Mouse (Mus musculus) adrenal gland, adult 8-10 months (tissue): ENCODE measurements around the gene C5ar1. TPM values are rescaled to one million over a fixed set of nuclear protein-coding genes. Genes with fewer than 3 reads are reported as not detected.
"Not testable (repeated sequence)": the region's sequence is repeated elsewhere in the genome, so short reads cannot be mapped to it uniquely, and the experiment has no call there.

Experiments used
- DNase-seq: peaks from one replicate; pipeline ENCODE4 v3.0.0; 2022
- total RNA-seq, 4 experiments: library from RNA; stranded (reverse); gene quantifications; 2 replicates each; pipeline ENCODE4 v1.2.4; 2022

The C5ar1 gene
- 1 to 10 TPM; 5.4 to 9.8 (median 8.4) TPM for total RNA-seq

DNA sequence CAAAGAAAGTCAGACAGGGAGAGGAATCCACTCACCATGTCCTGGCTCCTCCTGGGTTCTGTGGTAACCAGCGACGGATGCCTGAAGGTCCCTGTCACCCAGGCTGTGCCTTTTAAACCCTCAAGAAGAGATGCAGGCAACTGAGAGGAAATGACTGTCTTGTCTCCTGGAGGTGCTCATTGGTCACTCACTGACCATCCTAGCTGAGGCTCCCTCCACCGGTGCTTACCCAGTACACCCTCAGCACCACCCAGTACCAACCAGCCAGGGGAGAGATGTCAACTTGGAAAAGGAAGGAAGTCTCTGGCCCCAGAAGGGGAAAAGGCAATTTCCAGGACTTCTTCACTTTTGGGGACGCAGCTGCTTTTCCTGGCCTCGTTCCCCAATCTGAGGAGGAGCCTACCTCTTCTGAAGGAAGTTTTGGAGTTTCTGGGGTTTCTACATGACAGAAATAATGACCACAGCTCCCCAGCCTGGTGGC is at the start of gene C5ar1:
Gene C5ar1 (minus strand): TSS at position 431 of the 481 bp plus-strand sequence.
- DNase-seq: no peak

DNA sequence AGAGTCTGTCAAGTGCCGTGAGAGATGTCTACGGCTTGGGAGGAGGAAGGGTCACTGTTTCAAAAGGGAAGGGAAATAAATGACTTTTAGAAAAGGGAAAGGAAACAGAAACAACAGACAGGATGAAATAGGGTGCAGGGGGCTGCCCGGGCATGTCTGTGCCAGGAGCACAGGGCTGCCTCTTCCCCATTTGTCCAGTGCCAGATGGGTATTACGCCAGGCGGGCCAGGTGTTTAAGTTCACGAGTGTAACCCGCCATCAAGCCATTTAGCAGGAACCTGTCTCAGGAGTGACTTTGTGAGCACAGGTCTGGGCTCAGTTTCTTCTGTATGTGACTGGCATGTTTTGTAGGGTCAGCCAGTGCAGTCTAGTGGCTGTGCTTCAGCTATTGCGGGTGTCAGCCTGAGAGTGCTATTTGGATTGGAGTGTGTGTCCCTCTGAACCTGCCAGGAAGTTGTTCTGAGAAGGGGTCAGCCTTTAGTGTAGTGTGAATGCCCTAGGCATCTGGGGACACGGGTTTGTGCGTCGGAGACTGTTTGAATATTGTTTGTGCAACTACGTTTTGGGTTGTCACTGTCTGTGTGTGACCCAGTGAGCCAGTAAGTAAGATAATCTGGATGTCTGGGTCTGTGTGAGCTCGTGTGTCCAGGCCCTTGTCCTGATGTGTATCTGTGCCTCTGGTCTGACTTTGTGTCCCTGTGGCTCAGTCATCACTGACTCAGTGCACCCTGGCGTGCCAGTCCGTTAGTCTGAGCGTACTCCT is 49.4 kb upstream of the C5ar1 start:
- no peak for DNase-seq

DNA sequence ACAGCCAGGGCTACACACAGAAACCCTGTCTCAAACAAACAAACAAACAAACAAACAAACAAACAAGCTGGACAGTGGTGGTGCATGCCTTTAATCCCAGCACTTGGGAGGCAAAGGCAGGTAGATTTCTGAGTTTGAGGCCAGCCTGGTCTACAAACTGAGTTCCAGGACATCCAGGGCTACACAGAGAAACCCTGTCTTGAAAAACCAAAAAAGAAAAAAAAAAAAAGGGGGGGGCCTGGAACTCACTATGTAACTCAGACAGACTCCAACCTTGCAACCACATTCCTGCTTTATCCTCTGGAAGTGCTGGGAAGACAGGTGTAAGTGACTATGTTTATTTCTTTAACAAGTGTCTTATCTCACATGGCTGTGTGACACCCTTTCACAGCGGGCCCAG is 48.8 kb upstream of the C5ar1 start, which contains the start of gene Bbc3:
Gene Bbc3 (plus strand): TSS at position 301 of the 400 bp plus-strand sequence.
- DNase-seq: not testable (repeated sequence)

DNA sequence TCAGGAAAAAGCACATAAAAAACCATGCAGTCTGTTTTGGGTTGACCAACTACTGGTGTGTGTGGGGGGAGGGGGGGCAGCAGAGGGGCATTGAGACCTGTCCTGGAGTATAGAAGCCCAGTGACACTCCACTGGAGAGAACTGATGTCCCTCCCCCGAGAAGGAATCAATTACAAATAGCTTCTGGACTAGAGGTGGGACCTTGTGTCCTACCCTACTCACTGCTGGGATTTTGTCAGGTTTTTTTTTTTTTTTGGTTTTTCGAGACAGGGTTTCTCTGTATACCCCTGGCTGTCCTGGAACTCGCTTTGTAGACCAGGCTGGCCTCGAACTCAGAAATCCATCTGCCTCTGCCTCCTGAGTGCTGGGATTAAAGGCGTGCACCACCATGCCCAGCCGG is 47.8 kb upstream of the C5ar1 start:
- not testable (repeated sequence) for DNase-seq

DNA sequence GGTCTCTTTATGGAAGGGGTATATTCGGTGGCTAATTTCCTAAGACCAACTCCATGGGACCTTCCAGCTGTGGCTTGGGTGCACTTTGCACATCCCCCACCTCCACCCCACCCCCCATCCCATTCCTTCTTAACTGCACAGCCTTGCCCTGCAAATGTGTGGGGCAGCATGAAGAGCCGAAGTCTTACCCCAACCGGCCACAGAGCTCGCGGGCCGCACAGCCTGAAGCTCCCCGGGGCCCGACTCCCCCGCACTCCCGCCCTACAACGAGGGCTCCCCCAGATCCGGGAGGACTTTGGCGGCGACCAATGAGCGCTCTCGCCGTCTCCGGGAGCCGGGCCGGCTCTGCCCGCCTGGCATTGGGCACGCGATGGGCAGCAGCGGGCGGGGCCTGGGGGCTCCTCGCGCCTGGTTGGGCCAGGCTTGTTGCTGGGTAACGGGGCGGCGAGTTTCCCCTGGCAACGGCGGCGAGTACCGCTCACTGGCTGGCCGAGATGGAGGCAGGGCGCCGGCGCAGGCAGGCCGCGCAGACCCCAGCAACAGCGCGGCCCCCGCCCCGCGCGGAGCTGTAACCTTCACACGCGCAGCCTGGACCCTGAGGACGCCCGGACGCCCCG is 40.2 kb upstream of the C5ar1 start:
- DNase-seq: peak; percentile 90

DNA sequence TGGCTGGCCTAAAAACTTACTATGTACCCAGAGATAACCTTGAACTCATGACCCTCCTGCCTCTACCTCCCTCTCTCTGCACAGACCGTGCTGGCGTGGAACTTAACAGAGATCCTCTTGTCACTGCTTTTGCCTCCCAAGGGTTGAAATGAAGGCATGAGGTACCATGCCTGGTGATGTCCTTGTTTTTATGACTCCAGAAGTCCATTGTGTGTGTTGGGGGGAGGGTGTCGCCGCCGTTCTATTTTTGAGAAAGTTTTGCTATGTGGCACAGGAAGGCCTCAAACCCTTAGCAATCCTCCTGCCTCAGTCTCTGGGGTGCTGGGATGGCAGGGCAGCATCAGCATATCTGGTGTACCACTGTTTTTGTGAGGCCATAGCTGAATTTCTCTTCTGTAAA is 39.6 kb upstream of the C5ar1 start:
- DNase-seq: no peak

DNA sequence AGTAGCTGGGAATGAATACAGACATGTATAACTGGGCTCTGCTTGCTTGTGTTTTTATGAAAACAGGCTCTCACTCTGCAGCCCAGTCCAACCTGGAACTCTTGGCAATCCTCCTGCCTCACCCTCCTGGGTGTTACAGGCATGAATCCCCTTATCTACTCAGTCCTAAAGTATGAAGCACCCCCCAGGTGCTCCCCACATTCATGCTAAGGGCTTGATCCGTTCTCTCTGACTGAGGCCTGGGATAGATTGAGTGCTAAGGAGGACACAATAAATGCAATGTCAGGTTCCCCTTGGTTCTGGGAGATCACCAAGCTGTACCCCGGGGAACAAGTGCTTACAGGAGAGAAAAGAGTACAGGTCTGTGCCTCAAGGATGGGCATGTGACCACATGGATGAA is 38.3 kb upstream of the C5ar1 start:
- no peak for DNase-seq

DNA sequence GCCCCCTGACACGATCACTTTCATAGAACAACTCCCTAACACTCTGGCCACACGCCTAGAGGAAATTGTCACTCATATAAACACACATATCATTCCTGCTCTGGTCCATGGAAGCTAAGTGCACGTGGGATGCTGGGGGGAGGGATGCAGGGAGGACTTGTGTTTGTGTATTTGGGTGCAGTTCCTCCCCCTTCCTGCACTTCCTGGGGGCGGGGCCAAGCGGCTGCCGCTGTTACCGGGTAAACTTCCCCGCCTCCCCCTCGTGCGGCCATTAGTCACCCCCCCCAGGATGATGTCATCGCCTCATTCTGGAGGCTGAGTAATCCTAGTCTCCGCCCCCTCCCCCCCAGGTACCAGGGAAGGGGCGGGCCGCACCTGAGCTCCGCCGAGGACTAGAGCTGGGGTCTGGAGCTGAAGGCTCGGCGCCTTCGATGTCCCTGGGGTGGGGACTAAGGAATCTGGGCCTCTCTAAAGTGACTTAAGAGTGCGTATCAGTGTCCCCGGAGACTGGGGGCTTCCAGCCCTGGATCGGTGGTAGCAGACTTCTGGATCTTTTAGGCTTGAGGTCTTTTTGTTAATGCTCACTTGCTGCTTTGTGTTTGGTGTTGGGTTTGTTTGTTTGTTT is 37.5 kb upstream of the C5ar1 start:
- peak; percentile 89 for DNase-seq

DNA sequence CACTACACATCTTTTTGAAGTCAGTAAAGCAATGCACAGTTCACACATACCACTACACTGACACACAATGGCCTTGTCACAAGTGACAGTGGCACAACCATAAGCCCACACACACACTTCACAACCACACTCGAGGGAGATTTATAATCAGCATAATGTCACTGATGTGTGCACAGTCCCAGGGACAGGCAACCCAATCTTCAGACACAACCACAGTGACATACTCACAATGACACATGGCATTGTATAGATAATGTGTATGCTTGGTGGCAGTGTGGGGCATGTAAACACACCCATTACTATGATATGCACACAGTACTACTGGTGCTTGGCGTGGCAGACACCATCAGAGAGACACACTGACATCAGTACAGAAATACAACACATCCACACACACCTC is 36.8 kb upstream of the C5ar1 start:
- DNase-seq: no peak

DNA sequence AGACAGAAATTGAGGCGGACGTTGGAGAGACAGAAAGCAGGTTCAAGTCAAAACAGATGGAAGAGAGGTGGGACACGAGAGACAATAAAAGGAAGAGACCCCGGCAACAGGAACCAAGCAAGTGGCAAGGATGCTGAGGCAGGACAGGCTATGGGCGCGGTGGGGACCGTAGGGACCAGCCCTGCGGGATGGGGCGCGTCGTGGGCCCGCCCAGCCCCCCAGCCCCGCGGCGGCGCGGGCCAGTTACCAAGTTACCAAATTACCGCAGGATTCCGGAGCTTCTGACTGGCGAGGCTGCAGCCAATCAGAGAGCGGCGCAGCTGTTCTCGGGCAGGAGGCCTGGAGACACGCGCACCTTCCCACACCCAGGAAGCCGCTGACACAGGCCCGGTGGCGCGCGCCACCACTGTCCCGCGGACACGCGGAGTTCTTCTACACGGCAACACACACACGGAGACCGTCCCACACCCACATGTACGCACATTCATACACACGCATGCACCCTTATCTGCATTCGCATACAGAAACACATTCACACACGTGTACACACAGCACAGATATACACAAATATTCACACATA is 36.1 kb upstream of the C5ar1 start:
- peak; percentile 82 for DNase-seq

DNA sequence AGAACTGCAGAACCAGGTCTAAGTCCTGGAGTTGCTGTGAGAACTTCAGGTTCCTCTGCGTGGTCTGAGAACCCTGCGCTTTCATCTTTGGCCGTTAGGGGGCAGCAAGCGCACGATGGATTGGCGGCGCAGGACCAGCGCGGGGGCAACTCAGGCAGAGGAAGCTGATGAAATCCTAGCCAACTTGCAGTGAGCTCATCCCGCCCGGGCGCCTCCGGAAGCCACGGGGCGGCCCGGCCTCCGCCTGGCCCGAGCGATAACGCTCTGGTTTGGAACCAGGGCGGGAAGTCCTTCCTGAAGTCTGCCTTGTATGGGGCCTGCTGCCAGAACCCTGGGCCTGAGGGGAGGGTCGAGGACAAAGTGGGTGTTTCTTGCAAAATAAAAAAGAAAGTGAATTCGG is 35.5 kb upstream of the C5ar1 start:
- DNase-seq: peak; percentile 92

DNA sequence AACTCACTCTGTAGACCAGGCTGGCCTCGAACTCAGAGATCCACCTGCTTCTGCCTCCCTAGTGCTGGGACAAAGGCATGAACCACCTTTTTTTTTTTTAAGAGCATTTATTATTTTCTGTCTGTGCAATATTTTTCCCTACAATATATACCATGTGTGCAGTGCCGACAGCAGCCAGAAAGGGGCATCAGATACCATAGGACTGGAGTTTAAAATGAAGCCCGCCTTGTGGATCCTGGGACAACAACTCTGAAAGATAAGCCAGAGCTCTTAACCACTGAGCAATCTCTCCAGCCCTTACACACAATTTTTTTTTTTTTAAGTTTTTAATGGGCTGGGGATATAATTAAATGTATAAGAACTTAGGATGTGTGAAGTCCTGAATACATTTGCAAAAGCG is 35.0 kb upstream of the C5ar1 start:
- no peak for DNase-seq

DNA sequence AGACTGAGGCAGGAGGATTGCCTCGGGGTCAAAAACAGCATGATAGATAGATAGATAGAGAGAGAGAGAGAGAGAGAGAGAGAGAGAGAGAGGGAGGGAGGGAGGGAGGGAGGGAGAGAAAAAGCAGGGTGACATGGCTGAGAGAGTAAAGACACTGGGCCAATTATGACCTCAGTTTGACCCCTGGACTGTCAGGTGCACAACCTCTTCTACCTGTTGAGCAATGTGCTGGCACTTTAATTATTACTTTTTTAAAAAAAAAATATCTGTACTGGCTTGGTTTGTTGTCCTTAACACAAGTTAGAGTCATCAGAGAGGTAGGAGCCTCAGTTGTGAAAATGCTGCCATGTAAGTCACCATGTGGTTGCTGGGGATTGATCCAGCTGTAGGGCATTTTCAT is 28.5 kb upstream of the C5ar1 start:
- DNase-seq: no peak

DNA sequence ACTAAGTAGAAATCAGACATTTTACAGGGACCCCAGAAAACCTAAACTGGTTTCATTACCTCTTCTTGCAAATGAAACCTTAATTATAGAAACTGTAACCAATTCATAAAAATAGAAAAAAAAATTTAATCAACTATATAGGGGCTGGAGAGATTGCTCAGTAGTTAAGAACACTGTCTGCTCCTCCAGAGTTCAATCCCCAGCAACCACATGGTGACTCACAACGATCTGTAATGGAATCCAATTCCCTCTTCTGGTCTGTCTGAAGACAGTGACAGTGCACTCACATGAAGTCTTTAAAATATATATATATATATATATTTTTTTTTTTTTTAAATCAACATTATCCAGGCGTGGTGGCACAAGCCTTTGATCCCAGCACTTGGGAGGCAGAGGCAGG is 27.7 kb upstream of the C5ar1 start:
- no peak for DNase-seq

DNA sequence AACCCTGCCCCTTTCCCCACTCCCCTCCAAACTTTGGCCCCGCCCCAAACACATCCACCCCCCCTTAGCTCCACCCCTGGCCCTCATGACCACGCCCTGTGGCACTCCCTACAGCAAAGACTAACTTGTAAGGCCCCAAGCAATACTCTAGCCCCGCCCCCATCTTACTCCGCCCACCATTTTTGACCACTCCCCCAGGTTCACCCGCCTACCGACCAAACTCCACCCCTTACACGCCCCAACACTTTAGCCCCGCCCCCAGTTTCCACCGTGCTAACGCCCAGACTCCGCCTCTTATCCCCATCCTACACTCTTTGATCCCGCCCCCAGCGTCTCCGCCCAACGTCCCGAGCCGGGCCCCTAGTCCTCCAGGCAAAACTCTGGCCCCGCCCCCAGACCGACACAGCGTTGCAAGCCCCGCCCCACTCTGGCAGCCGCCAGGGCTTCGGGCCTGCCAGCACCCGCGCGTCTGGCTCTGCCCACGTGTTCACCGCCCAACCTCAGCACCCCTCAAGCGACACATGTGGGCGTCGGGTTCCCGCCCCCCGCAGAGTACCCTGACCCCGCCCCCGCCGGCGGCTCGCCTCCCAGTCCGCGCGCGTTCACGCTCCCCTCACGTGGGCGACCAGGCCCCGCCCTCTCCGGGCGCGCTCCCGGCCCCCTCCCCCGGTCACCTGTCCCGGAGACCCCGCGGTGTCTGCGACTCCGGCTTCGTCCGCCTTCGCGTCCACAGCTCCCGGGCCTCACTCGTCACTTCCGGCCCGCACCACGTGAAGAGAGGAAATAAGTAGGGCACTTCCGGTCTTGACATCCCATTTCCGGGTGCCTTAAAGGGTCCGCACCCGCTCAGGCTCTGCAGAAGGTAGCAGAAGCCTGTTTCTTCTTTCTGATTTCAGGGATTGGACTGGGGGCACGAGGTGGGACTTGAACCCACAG is 27.0 kb upstream of the C5ar1 start, which contains the start of gene Ccdc9:
Gene Ccdc9 (minus strand): TSS at position 770 of the 936 bp plus-strand sequence.
- peak; percentile 100 for DNase-seq

DNA sequence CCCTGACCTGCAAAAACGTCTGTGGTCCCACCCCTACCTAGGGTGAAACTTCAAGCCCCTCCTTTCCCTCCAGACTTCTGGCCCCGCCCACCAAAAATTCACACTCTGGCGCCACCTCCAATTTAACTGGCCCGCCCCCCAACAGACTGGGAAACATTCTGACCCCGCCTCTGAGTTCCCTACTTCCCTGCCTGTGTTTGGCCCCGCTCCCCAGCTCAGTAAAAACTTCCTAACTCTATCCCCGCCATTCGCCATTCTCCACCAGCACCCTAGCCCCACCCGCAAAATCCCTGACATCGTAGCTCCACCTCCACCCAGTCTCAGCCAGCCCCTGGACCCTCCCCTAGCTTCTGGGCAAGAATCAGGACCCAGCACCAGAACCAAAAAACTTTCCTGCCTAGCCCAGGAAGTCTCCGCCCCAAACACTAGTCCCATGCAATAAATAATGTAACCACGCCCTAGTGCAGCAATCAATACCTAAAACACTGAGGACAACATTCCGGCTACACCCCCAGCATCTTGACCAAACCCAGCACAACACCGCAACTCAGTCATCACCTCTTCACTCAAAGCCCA is 26.2 kb upstream of the C5ar1 start:
- DNase-seq: peak; percentile 84

DNA sequence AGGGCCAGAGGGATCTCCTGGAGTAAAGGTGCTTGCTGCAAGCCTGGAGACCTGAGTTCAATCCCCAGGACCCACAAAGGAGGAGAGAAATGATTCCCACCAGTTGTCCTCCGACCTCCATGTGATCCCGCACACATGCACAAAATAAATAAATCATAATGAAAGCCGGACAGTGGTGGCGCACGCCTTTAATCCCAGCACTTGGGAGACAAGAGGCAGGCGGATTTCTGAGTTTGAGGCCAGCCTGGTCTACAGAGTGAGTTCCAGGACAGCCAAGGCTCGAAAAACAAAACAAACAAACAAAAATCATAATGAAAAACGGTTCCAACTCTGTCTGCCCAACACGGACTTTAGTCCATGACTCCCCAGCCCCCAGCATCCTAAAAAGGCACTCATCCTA is 25.6 kb upstream of the C5ar1 start:
- no peak for DNase-seq

DNA sequence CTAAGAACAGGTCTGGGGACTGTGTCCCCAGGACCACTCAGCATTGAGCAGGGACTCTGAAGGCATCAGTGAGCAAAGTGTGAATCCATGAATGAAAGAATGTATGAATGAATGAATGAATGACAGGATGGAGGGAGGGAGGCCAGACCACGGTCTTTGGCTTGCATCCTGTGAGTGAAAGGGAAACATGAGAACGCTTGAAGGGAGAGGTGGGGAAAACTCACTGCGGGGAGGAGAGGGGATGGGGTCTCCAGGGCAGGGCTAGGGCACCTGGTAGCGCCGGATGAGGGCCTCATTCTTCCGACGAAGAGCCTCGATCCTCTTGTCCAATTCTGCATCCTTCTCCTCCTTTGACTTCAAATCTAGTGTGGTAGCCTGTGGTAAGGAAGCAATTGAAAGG is 24.7 kb upstream of the C5ar1 start:
- DNase-seq: no peak

DNA sequence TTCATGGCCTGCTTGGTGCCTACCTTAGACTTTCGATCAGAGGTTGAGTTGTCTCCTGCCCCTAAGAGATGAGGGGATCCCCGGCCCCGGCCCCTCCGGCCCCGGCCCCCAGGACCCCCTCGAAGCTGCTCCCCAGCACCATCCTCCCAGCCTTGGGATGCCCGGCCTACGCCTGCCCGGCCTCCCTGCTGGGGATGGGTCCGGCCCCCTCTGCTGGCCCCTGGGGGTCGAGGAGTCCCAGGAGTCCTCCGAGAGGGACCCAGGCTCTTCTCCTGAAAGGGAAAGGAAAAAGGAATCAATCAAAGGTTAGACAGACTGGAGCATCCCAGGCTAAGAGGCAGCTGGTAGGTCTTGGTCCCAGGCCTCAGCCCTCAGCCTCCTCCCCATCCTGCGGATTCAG is 23.0 kb upstream of the C5ar1 start:
- DNase-seq: no peak

DNA sequence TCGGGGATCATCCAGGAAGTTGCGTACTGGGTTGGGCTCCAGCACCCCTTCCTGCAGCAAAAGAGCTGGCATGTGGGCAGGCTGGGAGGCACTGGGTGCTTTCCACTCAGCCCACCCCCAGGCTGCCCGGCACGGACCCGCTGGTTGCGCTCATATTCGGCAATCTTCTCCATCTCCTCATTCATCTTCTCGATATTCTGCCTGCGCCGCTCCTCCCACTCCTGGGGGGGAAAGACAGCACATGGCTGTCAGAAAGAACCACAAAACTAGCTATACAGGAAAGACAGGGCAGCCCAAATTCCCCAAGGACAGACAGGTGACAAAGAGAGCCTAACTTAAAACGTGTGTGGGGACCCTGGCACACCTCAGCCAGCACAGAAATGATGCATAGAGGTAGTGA is 21.4 kb upstream of the C5ar1 start:
- no peak for DNase-seq
